Mouse (Mus musculus): ENCODE results near the gene Endou. TPM values are rescaled to one million over a fixed set of nuclear protein-coding genes. Genes with fewer than 3 reads are reported as not detected.
"Not testable (repeated sequence)": the region's sequence is repeated elsewhere in the genome, so short reads cannot be mapped to it uniquely, and the experiment has no call there.

Endou gene
- polyA plus RNA-seq, 1 experiment from 2014 or later, result 0.20 TPM

DNA sequence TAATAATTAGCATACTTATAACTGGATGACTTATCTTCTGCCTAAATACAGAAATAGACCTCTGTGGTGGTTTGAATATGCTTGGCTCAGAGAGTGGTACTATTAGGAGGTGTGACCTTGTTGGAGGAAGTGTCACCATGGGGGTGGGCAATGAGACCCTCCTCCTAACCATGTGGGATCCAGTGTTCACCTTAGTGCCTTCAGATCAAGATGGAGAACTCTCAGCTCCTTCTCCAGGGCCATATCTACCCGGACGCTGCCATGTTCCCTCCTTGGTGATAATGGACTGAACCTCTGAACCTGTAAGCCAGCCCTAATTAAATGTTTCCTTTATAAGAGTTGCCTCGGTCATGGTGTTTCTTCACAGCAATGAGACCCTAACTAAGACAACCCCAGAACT, 53.8 kb downstream of the Endou start:
- H3K4me2 ChIP-seq (ENCODE audit: low read depth), result no peak overlapping the region
- DNase-seq (ENCODE audit: low spot score), result no peak
- no peaks in the 10 kb centered on the region for H3K9me3 ChIP-seq (ENCODE audit: control insufficient read depth, low read length)
- no peak overlapping the region for H3K27ac ChIP-seq (ENCODE audit: low read depth, low read length)
- H3K9ac ChIP-seq (ENCODE audit: low read length), result no peak overlapping the region
- H3K36me3 ChIP-seq (ENCODE audit: control insufficient read depth, insufficient read depth, low read length), result peaks cover 19% of the 10 kb centered on the region
- WGBS, result 93% methylated on average over 3 of the region's 3 CpGs
- H3K4me1 ChIP-seq (ENCODE audit: control insufficient read depth, insufficient read depth, low read length), result no peaks in the 10 kb centered on the region
- H3K27me3 ChIP-seq (ENCODE audit: control insufficient read depth, insufficient read depth, low read length), result no peaks in the 10 kb centered on the region
- ATAC-seq (ENCODE audit: insufficient read depth, low FRiP score, low TSS enrichment), result no peak
- H3K4me3 ChIP-seq (ENCODE audit: low read depth, low read length), result no peak overlapping the region

DNA sequence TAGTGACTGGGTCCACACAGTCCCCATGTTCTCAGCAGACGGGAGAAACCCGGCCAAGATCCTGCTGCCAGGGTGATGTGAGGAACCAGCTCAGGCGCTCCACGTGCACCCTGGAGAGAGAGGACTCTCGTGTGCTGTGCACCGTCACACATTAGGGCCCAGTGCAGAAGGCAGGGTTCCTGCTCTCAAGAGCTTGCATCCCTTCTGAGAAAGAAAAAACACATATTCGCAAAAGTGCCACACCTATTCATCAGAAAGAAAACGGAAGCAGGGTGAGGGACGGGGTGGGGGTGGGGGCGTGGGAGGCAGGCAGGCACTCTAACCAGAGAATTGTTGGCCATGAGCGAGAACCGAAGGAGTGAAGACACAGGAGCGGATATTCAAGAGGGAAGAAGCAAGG, 55.2 kb downstream of the Endou start:
- no peaks in the 10 kb centered on the region for H3K9me3 ChIP-seq (ENCODE audit: control insufficient read depth, low read length)
- H3K27me3 ChIP-seq (ENCODE audit: control insufficient read depth, insufficient read depth, low read length), result no peaks in the 10 kb centered on the region
- no peak overlapping the region for H3K27ac ChIP-seq (ENCODE audit: low read depth, low read length)
- DNase-seq (ENCODE audit: low spot score) (no peak), ATAC-seq (ENCODE audit: insufficient read depth, low FRiP score, low TSS enrichment) (no peak)
- H3K4me1 ChIP-seq (ENCODE audit: control insufficient read depth, insufficient read depth, low read length), result no peaks in the 10 kb centered on the region
- H3K4me2 ChIP-seq (ENCODE audit: low read depth), result no peak overlapping the region
- H3K9ac ChIP-seq (ENCODE audit: low read length), result no peak overlapping the region
- peaks cover 19% of the 10 kb centered on the region for H3K36me3 ChIP-seq (ENCODE audit: control insufficient read depth, insufficient read depth, low read length)
- 95% methylated on average over 13 of the region's 13 CpGs for WGBS
- H3K4me3 ChIP-seq (ENCODE audit: low read depth, low read length), result no peak overlapping the region

DNA sequence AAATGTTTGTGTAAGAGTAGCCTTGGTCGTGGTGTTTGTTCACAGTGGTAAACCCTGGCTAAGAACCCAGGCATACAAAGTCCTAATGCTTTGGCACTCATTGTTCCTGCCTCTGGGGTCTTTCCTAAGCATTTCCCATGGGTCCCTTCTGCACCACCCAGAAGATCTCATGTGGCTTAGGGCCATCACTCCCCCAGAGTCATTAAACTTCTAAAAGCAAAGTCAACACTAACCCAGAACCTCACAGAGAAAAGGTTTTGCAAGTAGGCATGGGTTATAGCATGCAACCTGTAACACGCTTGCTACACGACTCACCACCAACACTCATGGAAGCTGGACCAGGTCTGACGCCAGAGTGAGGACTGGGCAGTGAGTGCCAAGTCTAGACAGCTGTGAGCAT, 56.7 kb downstream of the Endou start:
- Histone ChIP-seq H3K27ac (ENCODE audit: low read depth, low read length) (no peak overlapping the region), H3K36me3 (ENCODE audit: control insufficient read depth, insufficient read depth, low read length) (peaks cover 19% of the 10 kb centered on the region), H3K4me3 (ENCODE audit: low read depth, low read length) (no peak overlapping the region), H3K4me1 (ENCODE audit: control insufficient read depth, insufficient read depth, low read length) (no peaks in the 10 kb centered on the region), H3K9me3 (ENCODE audit: control insufficient read depth, low read length) (no peaks in the 10 kb centered on the region), H3K4me2 (ENCODE audit: low read depth) (no peak overlapping the region), H3K9ac (ENCODE audit: low read length) (no peak overlapping the region), H3K27me3 (ENCODE audit: control insufficient read depth, insufficient read depth, low read length) (no peaks in the 10 kb centered on the region)
- DNase-seq (ENCODE audit: low spot score) (no peak), ATAC-seq (ENCODE audit: insufficient read depth, low FRiP score, low TSS enrichment) (no peak)
- 95% methylated on average over 4 of the region's 4 CpGs for WGBS

DNA sequence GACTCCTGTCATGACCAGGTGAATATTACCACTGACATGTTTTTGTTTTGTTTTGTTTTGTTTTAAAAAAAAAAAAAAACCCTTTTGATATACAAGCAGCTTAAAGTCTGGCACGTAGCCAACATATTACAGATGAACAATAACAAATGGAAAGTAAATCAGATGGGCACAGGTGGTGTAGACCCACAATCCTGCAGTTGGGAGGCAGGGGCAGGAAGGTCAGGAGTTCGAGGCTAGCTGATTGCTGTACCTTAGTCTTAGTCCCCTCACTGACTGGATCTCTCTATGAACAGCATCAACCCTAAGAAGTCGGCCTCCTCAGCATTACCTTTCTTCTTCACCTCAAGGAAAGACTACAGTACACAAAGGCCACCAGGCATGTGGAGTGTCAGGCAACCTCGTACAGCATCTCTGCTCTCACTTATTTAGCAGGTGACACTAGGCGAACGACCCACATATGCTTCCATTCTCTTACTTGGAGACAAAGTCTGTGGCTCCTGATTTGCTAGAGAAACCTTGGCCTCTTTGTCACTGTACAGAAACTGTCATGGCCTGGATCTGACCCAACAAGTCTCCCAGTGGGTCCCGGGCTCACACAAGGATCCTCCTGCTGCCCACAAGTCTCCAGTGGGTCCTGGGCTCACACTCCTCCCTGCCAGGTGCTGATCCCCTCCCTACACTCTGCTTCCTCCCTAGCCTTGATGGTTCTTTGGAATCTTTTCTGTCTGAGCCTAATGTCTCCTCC, 57.7 kb downstream of the Endou start:
- Histone ChIP-seq H3K27me3 (ENCODE audit: control insufficient read depth, insufficient read depth, low read length) (no peaks in the 10 kb centered on the region), H3K9ac (ENCODE audit: low read length) (no peak overlapping the region), H3K9me3 (ENCODE audit: control insufficient read depth, low read length) (no peaks in the 10 kb centered on the region), H3K4me1 (ENCODE audit: control insufficient read depth, insufficient read depth, low read length) (no peaks in the 10 kb centered on the region), H3K36me3 (ENCODE audit: control insufficient read depth, insufficient read depth, low read length) (peaks cover 19% of the 10 kb centered on the region), H3K4me2 (ENCODE audit: low read depth) (no peak overlapping the region), H3K4me3 (ENCODE audit: low read depth, low read length) (no peak overlapping the region), H3K27ac (ENCODE audit: low read depth, low read length) (no peak overlapping the region)
- ATAC-seq (ENCODE audit: insufficient read depth, low FRiP score, low TSS enrichment) (no peak), DNase-seq (ENCODE audit: low spot score) (no peak)
- WGBS, result 90% methylated on average over 7 of the region's 7 CpGs

DNA sequence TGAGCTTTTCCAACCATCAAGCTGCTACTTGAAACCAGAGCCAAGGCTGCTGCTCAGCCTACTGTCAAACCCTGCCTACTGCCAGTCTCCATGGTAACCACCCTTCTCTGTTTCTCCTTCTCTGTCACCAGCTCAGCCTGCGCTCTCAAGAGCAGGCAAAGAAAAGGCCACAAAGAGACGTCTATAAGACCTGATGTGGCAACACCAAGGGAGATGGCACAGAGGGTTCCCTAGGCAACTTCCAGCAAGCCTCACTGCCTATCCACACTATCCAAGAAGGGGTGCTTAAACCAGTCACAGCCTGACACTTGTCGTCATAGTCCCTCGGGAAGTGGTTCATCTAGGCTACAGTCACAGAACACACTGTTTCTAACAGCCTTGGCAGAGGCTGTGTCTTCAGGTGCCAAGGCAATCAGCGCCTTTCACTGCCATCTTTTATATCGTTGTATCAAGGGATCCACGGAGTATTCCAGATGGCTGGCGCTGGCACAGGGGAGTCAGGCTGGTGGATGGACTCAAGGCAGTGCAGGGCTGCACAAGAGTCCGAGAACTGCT, 58.9 kb downstream of the Endou start:
- no peaks in the 10 kb centered on the region for H3K4me1 ChIP-seq (ENCODE audit: control insufficient read depth, insufficient read depth, low read length)
- peaks cover 11% of the 10 kb centered on the region for H3K36me3 ChIP-seq (ENCODE audit: control insufficient read depth, insufficient read depth, low read length)
- no peaks in the 10 kb centered on the region for H3K9me3 ChIP-seq (ENCODE audit: control insufficient read depth, low read length)
- 79% methylated on average over 9 of the region's 9 CpGs for WGBS
- no peak overlapping the region for H3K4me2 ChIP-seq (ENCODE audit: low read depth)
- no peaks in the 10 kb centered on the region for H3K27me3 ChIP-seq (ENCODE audit: control insufficient read depth, insufficient read depth, low read length)
- H3K9ac ChIP-seq (ENCODE audit: low read length), result no peak overlapping the region
- H3K4me3 ChIP-seq (ENCODE audit: low read depth, low read length), result no peak overlapping the region
- no peak overlapping the region for H3K27ac ChIP-seq (ENCODE audit: low read depth, low read length)
- no peak for DNase-seq (ENCODE audit: low spot score)
- ATAC-seq (ENCODE audit: insufficient read depth, low FRiP score, low TSS enrichment), result peak; percentile 38; the same call in 1 of the 2 replicates

DNA sequence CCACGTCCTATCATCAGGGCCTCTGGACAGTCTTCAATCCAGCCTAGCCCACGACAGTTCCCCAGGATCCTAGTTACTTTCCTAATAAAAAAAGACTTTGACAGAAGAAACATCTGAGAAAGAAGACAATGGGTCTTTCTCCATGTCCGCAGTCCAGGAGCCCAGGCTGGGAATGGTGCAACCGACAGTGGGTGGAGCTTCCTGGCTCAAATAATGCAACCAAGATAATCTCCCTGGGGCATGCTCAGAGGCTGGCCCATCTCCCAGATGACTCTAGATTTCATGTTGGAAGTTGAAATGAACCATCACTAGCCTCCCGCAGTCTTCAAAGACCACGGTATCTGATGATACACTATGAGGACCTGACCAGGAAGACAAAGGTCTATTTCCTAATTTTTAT, 60.6 kb downstream of the Endou start:
- 85% methylated on average over 6 of the region's 6 CpGs for WGBS

DNA sequence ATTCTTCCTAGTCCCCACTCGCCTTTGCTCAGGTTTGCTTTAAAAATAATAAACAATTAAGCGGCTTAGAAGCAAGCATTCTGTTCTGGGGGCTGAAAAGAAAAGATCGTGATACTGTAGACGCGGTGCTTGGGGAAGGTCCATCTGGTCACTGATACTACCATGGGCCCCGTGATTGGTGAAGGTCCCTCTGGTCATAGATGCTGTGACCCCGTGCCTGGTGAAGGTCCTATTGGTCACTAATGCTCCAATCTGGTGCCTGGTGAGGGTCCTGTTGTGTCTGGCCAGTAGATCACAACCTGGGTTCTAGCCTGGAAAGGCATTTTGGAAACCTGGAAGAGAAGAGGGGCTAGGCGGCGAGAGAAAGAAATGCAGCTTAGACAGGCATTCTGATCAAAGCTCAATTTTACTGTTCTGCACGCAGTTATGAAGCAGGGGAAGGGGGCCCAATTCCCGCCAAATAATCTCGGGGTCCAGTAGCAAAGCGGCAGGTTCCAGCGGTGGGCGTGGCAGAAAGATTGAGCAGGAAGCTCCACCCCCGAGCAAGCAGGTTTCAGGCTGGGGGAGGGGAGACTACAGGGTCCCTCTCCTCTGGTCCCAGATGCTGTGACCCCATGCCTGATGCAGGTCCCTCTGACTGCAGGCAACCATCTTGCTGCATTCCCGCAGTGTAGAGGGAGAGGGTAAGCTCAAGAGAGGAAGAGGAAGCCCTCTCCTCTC, 62.8 kb downstream of the Endou start:
- H3K27me3 ChIP-seq (ENCODE audit: control insufficient read depth, insufficient read depth, low read length); H3K36me3 ChIP-seq (ENCODE audit: control insufficient read depth, insufficient read depth, low read length); ATAC-seq (ENCODE audit: insufficient read depth, low FRiP score, low TSS enrichment); H3K4me1 ChIP-seq (ENCODE audit: control insufficient read depth, insufficient read depth, low read length); H3K9ac ChIP-seq (ENCODE audit: low read length); H3K4me3 ChIP-seq (ENCODE audit: low read depth, low read length); H3K27ac ChIP-seq (ENCODE audit: low read depth, low read length); H3K4me2 ChIP-seq (ENCODE audit: low read depth); DNase-seq (ENCODE audit: low spot score); H3K9me3 ChIP-seq (ENCODE audit: control insufficient read depth, low read length): not testable (repeated sequence)
- WGBS, result 69% methylated on average over 17 of the region's 17 CpGs

More for the DNA sequence above, 60.6 kb downstream of the Endou start:
- Histone ChIP-seq H3K9me3 (ENCODE audit: control insufficient read depth, low read length) (no peaks in the 10 kb centered on the region), H3K36me3 (ENCODE audit: control insufficient read depth, insufficient read depth, low read length) (peaks cover 7% of the 10 kb centered on the region; the same call in 1 of the 2 replicates), H3K4me2 (ENCODE audit: low read depth) (no peak overlapping the region), H3K4me1 (ENCODE audit: control insufficient read depth, insufficient read depth, low read length) (no peaks in the 10 kb centered on the region), H3K27ac (ENCODE audit: low read depth, low read length) (no peak overlapping the region), H3K4me3 (ENCODE audit: low read depth, low read length) (no peak overlapping the region), H3K9ac (ENCODE audit: low read length) (no peak overlapping the region), H3K27me3 (ENCODE audit: control insufficient read depth, insufficient read depth, low read length) (no peaks in the 10 kb centered on the region)
- ATAC-seq (ENCODE audit: insufficient read depth, low FRiP score, low TSS enrichment) (no peak), DNase-seq (ENCODE audit: low spot score) (no peak)

DNA sequence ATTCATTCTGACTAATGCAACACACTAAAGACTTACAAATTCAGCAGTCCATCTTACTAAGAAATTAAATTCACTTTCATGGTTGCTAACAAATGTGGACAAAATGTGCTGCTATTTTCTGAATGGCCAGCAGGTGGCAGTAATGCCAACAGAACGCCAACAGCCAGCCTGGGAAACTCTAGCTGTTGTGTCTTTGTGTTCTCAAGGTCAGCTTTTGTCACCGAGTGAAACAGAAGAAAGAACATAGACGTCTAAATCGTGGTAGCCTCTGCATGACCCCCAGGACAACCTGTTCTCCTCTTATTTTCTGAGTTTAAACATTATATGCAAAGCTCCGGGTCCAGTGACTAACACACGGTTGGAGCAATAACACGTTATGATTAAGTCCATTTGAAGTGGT, 63.7 kb downstream of the Endou start:
- peak; percentile 78 for DNase-seq (ENCODE audit: low spot score)
- H3K36me3 ChIP-seq (ENCODE audit: control insufficient read depth, insufficient read depth, low read length), result no peaks in the 10 kb centered on the region
- no peak overlapping the region for H3K4me3 ChIP-seq (ENCODE audit: low read depth, low read length)
- no peak for ATAC-seq (ENCODE audit: insufficient read depth, low FRiP score, low TSS enrichment)
- no peak overlapping the region for H3K9ac ChIP-seq (ENCODE audit: low read length)
- H3K27me3 ChIP-seq (ENCODE audit: control insufficient read depth, insufficient read depth, low read length), result no peaks in the 10 kb centered on the region
- H3K4me2 ChIP-seq (ENCODE audit: low read depth), result no peak overlapping the region
- no peak overlapping the region for H3K27ac ChIP-seq (ENCODE audit: low read depth, low read length)
- no peaks in the 10 kb centered on the region for H3K4me1 ChIP-seq (ENCODE audit: control insufficient read depth, insufficient read depth, low read length)
- H3K9me3 ChIP-seq (ENCODE audit: control insufficient read depth, low read length), result no peaks in the 10 kb centered on the region
- 35% methylated on average over 7 of the region's 7 CpGs for WGBS

DNA sequence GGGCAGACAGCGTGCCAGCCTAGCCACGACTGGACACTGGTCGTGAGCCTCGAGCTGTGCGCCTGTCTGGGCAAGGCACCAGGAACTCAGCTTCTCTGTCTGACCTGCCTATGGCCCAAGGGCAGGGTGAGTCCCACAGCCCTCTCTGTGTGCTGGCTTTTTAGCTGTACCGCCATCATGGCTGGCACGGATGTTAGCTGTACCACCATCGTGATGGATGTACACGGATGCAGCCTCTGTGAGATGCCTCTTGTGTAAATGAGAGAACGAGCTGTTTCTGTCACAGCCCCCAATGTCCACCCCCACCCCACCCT, 64.7 kb downstream of the Endou start:
- no peak overlapping the region for H3K9ac ChIP-seq (ENCODE audit: low read length)
- DNase-seq (ENCODE audit: low spot score) (no peak), ATAC-seq (ENCODE audit: insufficient read depth, low FRiP score, low TSS enrichment) (no peak)
- no peaks in the 10 kb centered on the region for H3K9me3 ChIP-seq (ENCODE audit: control insufficient read depth, low read length)
- H3K27ac ChIP-seq (ENCODE audit: low read depth, low read length), result no peak overlapping the region
- no peak overlapping the region for H3K4me2 ChIP-seq (ENCODE audit: low read depth)
- H3K27me3 ChIP-seq (ENCODE audit: control insufficient read depth, insufficient read depth, low read length), result no peaks in the 10 kb centered on the region
- H3K36me3 ChIP-seq (ENCODE audit: control insufficient read depth, insufficient read depth, low read length), result no peaks in the 10 kb centered on the region
- no peaks in the 10 kb centered on the region for H3K4me1 ChIP-seq (ENCODE audit: control insufficient read depth, insufficient read depth, low read length)
- no peak overlapping the region for H3K4me3 ChIP-seq (ENCODE audit: low read depth, low read length)
- 95% methylated on average over 10 of the region's 10 CpGs for WGBS

Data from neural tube, embryonic 11.5 days (tissue).